Comparison of ENCODE assay signal across 4 mouse cellular contexts in genomic region chrX:109075716-109076115, GRCm38 (mm10).
"Had no signal": no experiment of that assay in that cellular context is flagged by ENCODE, and none has a peak within 500 bp of the region (broad histone marks: within the 10 kb centered on the region; RNA-seq: fewer than 3 reads in every experiment).

No protein-coding gene starts in this region.

- DNase-seq: liver; right cerebral cortex, postnatal 25 days; thymus, adult 18-20 months; thymus, postnatal 36 days had no signal
